Mouse (Mus musculus): Measurements from ENCODE around the gene Adgrl2.

GRCm38 (mm10) chr3:148920881-148921280 is 69.5 kb downstream of the Adgrl2 start:
- no peak for TF ChIP-seq POLR2A (IDR thresholded peaks at IDR 0.05; ENCODE audit: borderline replicate concordance, extremely low read depth, low read depth, low read length)
- TF ChIP-seq CTCF (IDR thresholded peaks at IDR 0.05; ENCODE audit: insufficient read depth, low read length) = no peak

Measured in lung, adult 2 months (tissue).